Mouse (Mus musculus) kidney, adult 9 months (tissue): ENCODE measurements around the gene BC052040.

Experiments used
- DNase-seq: peaks from one replicate; pipeline ENCODE4 v3.0.0; 2022

BC052040 gene

DNA sequence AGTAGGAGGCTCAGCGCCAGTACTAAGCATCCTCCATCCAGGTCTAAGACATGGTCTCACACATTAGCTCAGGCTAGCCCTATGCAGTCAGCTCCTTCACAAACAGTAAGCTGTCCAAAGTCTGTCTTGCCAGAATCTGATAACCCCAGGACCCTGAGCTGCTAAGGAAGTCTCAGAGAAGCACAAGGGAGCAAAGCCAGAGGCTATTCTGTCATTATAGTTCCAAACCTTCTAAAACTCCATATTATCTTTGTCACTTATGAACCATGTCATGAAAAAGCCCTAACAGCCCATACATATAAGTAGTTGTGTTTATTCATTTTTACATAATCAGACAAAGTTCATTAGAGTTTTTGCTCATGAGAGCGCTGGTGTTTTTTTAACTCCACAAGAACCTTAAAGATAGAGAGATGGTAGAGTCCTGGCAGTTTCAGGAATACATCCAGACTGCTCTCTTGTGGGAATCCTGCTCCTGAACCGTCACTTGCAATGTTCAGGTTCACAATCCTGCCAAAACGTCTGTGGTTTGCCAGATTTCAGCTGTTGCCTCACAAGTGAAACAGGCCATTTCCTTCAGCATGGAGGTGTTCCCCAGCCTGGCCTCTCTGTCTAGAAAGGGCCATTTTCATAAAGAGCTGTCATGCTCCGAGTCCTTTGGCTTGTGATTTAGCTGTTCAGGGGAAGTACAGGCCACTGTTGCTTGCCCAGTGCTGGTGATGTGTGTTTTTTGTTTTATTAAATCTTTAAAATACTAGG lies 192.8 kb downstream of the BC052040 start:
- no peak for DNase-seq

DNA sequence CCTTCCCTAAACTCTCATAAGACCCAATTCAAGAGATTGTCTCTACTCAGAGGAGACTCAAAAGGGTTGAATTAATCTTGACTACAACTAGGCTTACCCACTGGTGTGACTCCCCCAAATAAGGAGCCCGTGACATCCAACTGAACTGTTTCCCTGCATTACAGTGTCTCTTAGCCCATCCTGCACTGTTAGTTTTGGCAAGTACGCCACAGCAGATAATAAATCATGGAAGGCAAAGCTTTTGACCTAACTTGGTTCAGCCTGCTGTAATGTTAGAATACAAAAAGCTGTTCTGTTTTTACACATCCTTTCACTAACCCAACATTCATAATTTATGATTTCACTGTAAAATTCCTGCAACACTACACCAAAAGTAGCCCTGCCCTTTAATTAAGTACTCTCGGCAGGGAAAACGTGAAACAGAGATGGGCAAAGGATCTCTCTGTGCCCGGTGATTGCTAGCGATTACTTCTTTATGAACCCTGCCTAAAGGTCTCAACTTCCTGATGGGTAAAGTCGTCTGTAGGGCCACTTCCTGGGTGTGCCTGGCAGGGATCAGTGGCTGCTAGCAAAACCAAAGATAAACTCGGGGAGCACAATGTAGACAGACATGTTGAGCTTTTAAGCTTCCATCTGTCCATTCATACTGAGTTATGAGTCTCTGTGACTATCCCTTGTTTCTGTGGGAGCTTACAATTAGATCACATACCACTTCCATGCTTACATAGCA lies 194.1 kb downstream of the BC052040 start:
- DNase-seq: peak; percentile 74

GRCm38 (mm10) chr2:115776924-115777860 lies 195.7 kb downstream of the BC052040 start:
- peak; percentile 67 for DNase-seq

DNA sequence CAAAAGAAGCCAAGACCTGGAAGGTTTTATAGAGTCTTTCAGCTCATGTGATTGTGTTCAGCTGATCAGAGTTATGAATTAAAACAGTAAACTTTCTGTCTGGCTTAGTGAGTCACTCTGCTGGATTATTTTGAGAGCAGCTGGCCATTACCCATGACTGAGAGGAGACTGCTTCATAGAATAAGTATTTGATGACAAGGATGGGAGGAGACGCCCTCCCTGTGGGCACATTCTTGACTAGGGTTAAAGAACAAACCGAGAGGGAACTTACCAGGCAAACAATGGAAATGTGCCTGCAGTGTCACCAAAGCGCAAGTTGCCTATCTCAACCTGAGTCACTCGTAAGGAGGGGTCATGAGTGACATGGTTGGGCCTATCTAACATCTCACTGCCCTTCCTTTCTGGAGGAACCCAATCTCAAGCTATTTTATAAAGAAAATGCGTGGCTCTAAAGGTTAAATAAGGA lies 199.1 kb downstream of the BC052040 start:
- DNase-seq: peak; percentile 64

GRCm38 (mm10) chr2:115785687-115786086 lies 204.2 kb downstream of the BC052040 start:
- no peak for DNase-seq

DNA sequence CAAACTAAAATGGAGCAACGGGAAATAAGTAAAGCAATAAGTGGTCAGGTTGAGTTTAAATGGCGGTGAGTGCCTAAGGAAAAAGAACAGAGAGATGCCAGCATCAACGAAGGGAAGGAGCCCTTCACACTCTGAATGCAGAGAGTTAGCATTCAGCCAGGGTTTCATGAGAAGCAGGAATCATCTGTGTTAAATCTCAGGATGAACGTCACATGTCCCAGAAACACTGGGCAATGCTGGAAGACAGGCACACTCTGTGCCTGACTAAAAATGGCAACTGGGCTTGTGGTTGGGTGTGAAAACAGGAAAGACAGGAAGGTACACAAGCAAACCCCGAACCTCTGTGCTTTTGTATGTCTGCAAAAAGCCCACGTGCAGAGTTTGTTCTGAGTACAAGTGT lies 217.3 kb downstream of the BC052040 start:
- DNase-seq: no peak

GRCm38 (mm10) chr2:115808376-115808775 lies 226.9 kb downstream of the BC052040 start:
- peak; percentile 52 for DNase-seq

DNA sequence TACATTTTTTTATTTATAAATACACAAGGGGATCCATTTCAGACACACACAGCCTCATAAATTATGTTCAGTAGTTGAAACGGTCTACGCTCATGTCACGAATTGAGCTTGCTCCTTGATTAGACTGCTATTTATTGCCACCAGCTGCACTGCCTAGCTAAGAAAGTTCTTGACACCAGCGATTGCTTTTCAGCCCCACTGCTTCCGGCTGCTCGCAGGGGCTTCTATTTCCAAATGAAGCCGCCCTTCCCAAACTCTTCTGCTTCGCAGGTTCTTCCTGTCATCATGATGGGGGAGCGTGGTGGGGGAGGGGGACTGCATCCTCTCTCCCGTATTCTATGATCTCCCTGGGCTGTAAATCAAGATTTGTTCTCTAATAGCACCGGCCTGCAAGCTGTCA lies 231.8 kb downstream of the BC052040 start:
- peak; percentile 5 for DNase-seq

DNA sequence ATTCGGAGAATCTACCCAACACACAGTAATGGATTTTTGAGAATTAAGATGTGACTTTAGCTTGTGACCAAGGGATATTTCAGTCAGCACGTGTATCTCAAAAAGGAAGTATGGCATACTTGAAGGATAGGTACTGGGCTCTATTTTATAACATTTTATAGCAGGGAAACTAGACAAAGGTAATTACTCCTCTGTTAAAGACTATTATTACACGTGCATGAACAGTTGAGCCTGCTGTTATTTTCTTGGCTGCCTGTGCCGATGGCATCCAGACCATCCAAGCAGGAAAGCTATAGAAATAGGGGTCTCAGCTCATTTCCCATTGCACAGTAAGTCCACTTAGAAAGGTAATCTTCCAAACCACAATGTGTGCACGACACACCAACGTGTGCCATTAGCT lies 232.2 kb downstream of the BC052040 start:
- DNase-seq: no peak

DNA sequence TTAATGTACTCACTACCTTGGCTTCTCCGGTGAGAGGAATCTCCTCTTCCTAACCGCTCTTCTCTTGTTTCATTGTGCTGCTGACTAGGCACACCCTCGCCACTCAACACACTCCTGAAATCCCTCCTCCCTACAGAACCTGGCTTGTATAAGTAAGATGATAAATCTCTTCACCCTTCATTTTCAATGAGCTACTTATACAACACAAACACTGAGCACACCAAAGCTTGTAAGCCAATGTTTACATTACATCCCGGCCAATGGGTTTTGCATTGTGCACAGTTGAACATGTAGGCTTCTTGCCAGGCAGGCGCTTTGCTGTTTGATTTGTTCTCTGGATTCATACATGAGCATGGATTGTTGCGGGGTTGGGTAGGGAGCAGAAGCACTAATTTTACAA lies 236.4 kb downstream of the BC052040 start:
- no peak for DNase-seq

DNA sequence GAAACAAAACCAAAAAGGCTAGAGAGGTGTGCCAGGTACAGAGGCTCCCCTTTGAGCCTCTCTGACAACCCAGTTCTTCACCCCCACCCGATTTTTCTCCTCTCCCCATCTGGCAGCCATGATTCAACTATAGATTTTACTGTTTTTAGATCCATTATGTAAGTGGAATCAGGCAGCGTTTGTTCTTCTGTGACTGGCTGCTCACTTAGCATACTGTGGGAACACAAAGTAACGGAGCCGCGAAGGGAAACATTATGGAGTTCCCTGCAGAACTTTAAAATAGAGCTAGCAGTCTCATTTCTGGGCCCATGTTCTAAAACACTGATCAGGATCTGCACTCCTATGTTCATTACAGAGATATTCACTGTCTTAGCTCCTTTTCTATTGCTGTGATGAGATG lies 240.8 kb downstream of the BC052040 start:
- DNase-seq: no peak
